Mouse (Mus musculus): ENCODE results near the gene Cpne9.
"Not testable (repeated sequence)": the region's sequence is repeated elsewhere in the genome, so short reads cannot be mapped to it uniquely, and the experiment has no call there.

Cpne9 gene

DNA sequence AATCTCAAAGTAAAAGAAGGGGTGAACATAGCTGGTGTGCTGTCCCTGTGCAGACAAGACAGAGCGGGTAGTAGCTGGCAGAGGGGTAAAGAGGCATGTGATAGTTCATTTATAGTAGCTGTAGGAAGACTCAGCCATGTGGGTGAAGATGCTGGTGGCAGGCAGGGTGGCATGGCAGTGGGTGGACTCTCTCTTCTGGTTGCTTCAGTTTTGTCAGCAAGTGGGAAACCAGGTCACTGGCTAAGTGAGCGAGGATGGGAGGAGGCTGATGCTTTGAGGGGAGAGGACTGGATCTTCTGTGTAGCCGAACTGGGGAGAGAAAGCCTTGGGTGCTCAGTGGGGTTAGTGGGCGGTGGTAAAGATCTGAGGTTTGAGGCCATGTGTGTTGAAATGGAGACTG lies 5.1 kb downstream of the Cpne9 start:
- in situ Hi-C loops (cut with MboI, MseI) = no loop called here

- in situ Hi-C loops (cut with MboI, MseI) = no loop called here
These were observed 7.2 kb downstream of the Cpne9 start for GRCm38 (mm10) chr6:113289346-113289745.

DNA sequence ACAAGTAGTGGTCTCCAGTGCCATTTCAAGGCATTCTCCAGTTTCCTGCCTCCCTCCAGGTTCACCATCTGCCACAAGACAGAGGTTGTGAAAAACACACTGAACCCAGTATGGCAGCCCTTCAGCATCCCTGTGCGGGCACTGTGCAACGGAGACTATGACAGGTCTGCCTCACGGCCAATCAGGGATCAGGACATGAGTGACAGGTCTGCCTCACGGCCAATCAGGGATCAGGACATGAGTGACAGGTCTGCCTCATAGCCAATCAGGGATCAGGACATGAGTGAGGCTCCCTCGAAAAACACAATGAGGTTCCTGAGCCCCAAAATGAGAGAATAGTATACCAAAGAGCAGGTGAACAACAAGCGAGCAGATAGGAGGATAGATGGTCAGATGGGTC lies 8.2 kb downstream of the Cpne9 start:
- in situ Hi-C loops (cut with MboI, MseI) = no loop called here

DNA sequence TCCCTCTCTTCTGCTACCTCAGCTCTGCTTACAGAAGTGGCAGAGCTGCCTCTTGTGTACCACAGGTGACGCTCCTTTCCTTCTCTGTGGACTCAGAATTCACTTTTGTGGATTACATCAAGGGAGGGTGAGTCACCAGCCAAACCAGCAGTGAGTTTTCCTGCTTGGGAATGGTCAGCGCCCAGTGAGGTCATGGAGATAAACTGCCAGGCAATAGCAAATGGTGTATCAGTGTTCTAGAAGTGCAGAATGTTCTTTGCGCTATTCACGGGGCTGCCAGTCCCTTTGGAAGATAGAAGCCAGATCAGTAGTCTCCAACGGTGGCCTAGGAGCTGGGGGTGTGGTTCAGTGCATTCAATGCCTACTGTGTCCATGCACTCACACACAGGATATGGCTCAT lies 10.8 kb downstream of the Cpne9 start:
- in situ Hi-C loops (cut with MboI, MseI) = no loop called here

- in situ Hi-C loops (cut with MboI, MseI) = no loop called here
These were observed 13.9 kb downstream of the Cpne9 start for GRCm38 (mm10) chr6:113296046-113296445.

- in situ Hi-C loops (cut with MboI, MseI) = no loop called here
These were observed 14.5 kb downstream of the Cpne9 start for GRCm38 (mm10) chr6:113296639-113297038.

DNA sequence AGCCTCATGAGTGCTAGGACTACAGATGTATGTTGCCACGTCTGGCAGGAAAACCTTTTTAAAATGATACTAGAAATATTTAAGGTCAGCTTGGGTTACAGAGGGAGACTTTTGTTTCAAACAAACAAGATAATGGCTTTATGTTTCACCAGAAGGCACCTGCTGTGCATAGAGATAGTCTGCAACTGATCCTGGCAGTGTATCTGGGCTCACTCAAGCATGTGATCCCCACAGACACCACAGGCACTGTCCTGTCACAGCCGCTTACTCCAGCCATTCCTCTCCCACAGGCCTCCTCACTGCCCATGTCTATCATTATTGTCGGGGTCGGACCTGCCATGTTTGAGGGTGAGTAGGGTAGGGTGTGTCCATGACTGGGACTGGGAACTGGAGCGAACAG lies 19.2 kb downstream of the Cpne9 start:
- in situ Hi-C loops (cut with MboI, MseI) = loop anchor here (10.0 kb wide), 1 partner anchor 257 kb away; the partner anchor contains the start of gene Thumpd3

GRCm38 (mm10) chr6:113302258-113302657 lies 20.2 kb downstream of the Cpne9 start:
- in situ Hi-C loops (cut with MboI, MseI) = loop anchor here (10.0 kb wide), 1 partner anchor 257 kb away; the partner anchor contains the start of gene Thumpd3

DNA sequence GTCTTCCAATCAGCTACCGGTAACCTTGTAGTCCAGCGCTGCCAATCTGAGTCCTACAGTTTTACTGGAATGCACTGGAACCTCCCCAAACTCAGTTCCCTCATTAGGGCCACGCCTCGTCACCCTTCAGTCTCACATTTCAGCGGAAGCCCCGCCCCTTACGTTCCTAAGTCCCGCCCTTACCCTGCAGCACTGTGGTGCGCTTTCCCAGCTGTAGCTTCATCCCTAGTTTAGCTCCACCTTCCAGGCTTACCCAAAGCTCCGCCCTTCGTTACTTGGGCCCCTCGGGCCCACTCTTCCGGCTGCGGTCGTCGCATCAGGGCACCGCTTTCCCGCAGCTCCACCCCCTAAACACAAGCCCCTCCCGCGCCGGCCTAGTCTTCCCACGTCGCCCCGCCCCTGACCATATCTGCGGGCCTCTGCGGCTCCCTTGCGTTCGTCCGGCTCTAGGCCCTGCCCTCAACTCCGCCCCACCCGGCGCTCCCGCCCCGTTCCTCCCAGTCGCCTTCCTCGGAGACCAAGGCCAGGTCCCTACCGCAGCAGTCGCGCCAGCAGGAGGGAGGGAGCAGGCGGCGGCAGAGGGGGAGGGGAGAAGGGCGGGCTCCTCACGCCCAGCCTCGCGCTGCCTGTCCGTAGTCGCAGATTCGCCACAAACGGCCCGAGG lies 24.3 kb downstream of the Cpne9 start:
- in situ Hi-C loops (cut with MboI, MseI) = loop anchor here (10.0 kb wide), 1 partner anchor 262 kb away; the partner anchor contains the start of gene Thumpd3

DNA sequence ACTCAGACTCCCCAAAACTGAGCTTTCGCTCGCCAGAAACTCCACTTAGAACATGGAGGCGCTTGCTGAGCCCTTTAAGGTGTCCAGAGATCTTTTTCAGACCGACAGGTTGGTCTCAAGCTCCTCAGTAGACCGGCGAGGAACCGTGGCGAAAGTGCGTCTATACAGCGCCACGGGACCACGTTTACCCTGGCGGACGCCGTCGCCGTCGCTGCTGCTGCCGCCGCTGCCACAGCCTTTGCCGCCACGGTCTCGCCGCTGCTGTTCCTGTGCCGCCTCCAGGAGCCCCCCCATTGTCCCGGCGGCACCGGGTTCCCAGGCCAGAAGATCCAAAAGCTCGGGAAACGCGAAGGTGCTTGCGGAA lies 24.9 kb downstream of the Cpne9 start, which contains the start of gene Brpf1:
Gene Brpf1, plus strand, starts transcription at position 152 of the 364 bp plus-strand sequence.
- in situ Hi-C loops (cut with MboI, MseI) = loop anchor here (10.0 kb wide), 1 partner anchor 262 kb away; the partner anchor contains the start of gene Thumpd3

- in situ Hi-C loops (cut with MboI, MseI) = loop anchor here (10.0 kb wide), 1 partner anchor 263 kb away; the partner anchor contains the start of gene Thumpd3
These were observed 25.5 kb downstream of the Cpne9 start for GRCm38 (mm10) chr6:113307481-113308121.

DNA sequence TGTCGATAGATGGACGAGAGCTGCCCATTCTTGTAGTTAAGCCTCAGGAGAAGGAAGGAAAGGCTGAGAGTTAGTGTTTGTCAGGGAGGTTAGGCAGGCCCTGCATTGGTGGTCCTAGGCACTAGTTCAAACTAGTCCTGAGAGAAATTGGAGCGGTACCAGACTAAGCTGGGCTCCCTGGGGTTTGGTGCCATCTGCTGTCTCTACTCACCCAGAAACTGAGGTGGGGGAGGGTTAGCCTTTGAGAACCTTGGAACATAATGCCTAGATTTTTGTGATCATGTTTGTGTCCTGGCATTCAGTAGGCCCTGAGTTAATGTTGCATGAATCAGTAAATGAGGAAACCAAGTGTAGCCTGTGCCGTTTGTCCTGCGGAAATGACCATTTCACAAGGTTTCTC lies 26.0 kb downstream of the Cpne9 start:
- in situ Hi-C loops (cut with MboI, MseI) = loop anchor here (10.0 kb wide), 1 partner anchor 263 kb away; the partner anchor contains the start of gene Thumpd3

GRCm38 (mm10) chr6:113315972-113316371 lies 33.9 kb downstream of the Cpne9 start:
- in situ Hi-C loops (cut with MboI, MseI) = loop anchor here (5.0 kb wide), 1 partner anchor 254 kb away; no protein-coding TSS in a partner anchor

DNA sequence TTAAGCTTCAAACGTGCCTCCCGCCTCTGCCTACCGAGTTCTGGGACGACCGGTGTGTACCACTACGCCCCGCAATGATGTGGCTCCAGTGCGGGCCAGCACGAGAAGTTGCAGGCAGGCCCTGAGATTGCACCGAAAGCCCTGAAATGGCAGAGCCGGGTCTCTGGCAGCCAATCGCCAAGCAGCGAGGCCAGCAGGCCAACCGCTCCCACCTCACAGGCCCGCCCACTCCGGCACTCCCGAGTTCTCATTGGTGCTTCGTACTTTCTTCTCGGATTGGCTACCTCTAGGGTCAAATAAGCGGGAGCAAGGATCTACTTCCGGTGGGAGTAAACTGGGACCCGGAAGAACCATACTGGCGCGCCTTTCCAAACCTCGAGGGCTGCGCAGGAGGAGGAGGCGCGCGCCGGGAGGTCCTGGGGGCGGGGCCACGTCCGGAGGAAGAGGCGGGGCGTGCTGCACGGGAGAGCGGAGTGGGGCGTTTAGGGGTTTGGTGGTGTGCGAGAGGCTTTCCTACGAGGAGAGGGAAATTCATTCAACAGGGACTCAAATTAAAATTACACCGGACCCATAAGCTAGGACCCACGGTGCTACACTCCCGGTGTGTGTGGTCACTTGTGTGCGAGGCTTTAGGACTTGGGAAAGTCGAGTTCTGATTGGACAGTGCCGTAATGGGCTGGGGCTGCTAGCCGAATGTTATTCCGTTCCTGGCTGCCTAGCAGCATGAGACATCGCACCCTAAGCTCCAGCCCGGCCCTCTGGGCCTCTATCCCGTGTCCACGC lies 44.6 kb downstream of the Cpne9 start, which contains the start of gene Ogg1:
Gene Ogg1, plus strand, starts transcription at position 440 of the 783 bp plus-strand sequence.
- in situ Hi-C loops (cut with MboI, MseI) = no loop called here

GRCm38 (mm10) chr6:113329396-113329795 lies 47.3 kb downstream of the Cpne9 start:
- in situ Hi-C loops (cut with MboI, MseI) = no loop called here

GRCm38 (mm10) chr6:113330547-113330946 lies 48.4 kb downstream of the Cpne9 start:
- in situ Hi-C loops (cut with MboI, MseI) = no loop called here

GRCm38 (mm10) chr6:113331721-113332120 lies 49.6 kb downstream of the Cpne9 start:
- in situ Hi-C loops (cut with MboI, MseI) = no loop called here

- in situ Hi-C loops (cut with MboI, MseI) = not testable (repeated sequence)
These were observed 50.6 kb downstream of the Cpne9 start for GRCm38 (mm10) chr6:113332734-113333133.

GRCm38 (mm10) chr6:113333137-113333950 lies 51.2 kb downstream of the Cpne9 start:
- in situ Hi-C loops (cut with MboI, MseI) = no loop called here

GRCm38 (mm10) chr6:113334216-113334615 lies 52.1 kb downstream of the Cpne9 start:
- in situ Hi-C loops (cut with MboI, MseI) = no loop called here
